Mouse (Mus musculus) neutrophil, adult 65 days (primary cell): ENCODE data around the gene Cnga1. TPM values are rescaled to one million over a fixed set of nuclear protein-coding genes. Genes with fewer than 3 reads are reported as not detected.

Experiments
- total RNA-seq: library from RNA; stranded (reverse); gene quantifications from 2 replicates; pipeline ENCODE4 v1.2.4, GENCODE M21; 2023

Cnga1 gene
- total RNA-seq: not detected in 2 replicates

GRCm38 (mm10) chr5:72644175-72644574 lies at the start of gene Cnga1:
Gene Cnga1 (minus strand): TSS chr5:72644275.

DNA sequence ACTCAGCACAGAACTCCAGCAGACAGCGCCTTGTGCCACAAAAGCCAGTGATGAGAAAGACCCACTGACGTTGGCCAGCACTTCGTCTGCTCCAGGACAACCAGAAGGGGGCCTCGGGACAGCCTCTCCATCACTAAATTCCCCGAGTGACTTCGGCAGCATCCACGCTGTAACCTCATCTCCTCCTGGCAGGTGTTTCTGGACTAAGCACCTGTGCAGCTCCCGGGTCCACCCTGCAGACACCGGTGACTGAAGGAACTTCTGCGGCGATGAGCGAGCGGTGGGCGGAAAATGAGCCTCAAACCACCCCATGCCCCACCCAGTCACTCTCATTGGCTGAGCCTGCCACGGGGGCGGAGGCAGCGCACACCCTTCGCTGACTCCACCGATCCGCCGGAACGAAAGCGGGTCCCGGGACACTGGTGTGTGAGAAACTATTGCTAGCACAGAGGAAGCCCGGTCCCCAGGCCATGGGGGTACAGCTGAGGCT lies 3.4 kb upstream of the Cnga1 start, which contains the start of gene Nipal1:
Nipal1 (plus strand) TSS at position 378 of the 490 bp plus-strand sequence.

GRCm38 (mm10) chr5:72587192-72587681 lies 56.8 kb downstream of the Cnga1 start, which contains the start of gene Gm5868:
Gene Gm5868 (minus strand): TSS chr5:72587551.

DNA sequence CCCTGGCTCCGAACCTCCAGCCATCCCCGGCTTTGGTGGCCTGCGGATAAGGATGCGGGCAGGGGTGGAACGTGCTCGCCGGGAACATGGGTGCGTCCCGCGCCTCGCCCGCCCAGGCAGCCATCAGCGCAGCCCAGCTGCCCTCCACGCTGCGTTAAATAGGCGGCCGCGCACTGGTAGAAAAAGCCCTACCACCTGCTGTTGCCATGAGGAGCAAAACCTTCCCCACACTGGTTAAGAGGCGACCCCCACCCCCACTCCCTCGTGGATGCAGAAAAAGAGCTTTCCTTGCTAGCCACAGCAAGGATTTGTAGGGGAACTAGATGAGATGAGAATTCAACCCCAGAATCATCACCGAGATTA lies 63.1 kb downstream of the Cnga1 start, which contains the start of gene Zar1:
Zar1 (minus strand) TSS at position 285 of the 363 bp plus-strand sequence.

GRCm38 (mm10) chr5:72559544-72560049 lies 84.5 kb downstream of the Cnga1 start, which contains the start of gene Nfxl1:
Gene Nfxl1 (minus strand): TSS chr5:72559684.

Other genes with a start within 250 kb of the Cnga1 start
- gene Corin, start 139.8 kb downstream of the Cnga1 start, total RNA-seq: not detected in 2 replicates
- gene Nfxl1, start 84.6 kb downstream of the Cnga1 start, total RNA-seq: 9.3 and 11.7 TPM in 2 replicates
- not detected in 2 replicates for gene Zar1, start 63.0 kb downstream of the Cnga1 start, total RNA-seq
- not detected in 2 replicates for gene Gm5868, start 56.7 kb downstream of the Cnga1 start, total RNA-seq
- not detected in 2 replicates for gene Nipal1, start 3.5 kb upstream of the Cnga1 start, total RNA-seq
- 0.20 and 1.1 TPM in 2 replicates for gene Txk, start 108.5 kb upstream of the Cnga1 start, total RNA-seq
- 28.8 and 30.1 TPM in 2 replicates for gene Tec, start 224.2 kb upstream of the Cnga1 start, total RNA-seq